25 mouse cellular contexts compared by ENCODE assay signal in genomic region chr1:86105054-86105453, GRCm38 (mm10). TPM values are rescaled to one million over a fixed set of nuclear protein-coding genes. Genes with fewer than 3 reads are reported as not detected.
DNase-seq lines count a peak whose midpoint lies in the region; ATAC-seq and TF ChIP-seq lines count a peak whose summit lies in the region.
"Had no signal": no experiment of that assay in that cellular context is flagged by ENCODE, and none has a peak within 500 bp of the region (broad histone marks: within the 10 kb centered on the region; RNA-seq: fewer than 3 reads in every experiment).

No protein-coding gene starts in this region.

- ATAC-seq in frontal cortex, adult (ENCODE audit: low TSS enrichment): no peak
- ATAC-seq in heart, embryonic 11.5 days (replicated peaks; ENCODE audit: insufficient number of reproducible peaks, low FRiP score, low TSS enrichment): no peak
- ATAC-seq: activated CD4-positive, CD25-positive, alpha-beta regulatory T cell, adult 4 months; CD4-positive, CD25-positive, alpha-beta regulatory T cell, adult 4 months; Patski had no signal

- no peaks in the 10 kb centered on the region for H3K4me1 ChIP-seq in heart, embryonic 11.5 days (ENCODE audit: control insufficient read depth, insufficient read depth, low read length)

- no peak overlapping the region for H3K4me2 ChIP-seq in myocyte (ENCODE audit: low read depth)
- H3K4me2 ChIP-seq in heart, embryonic 11.5 days: no peak overlapping the region

- H3K9me3 ChIP-seq in heart, embryonic 11.5 days (replicated peaks; ENCODE audit: control insufficient read depth, low read length): no peaks in the 10 kb centered on the region
- H3K9me3 ChIP-seq: G1E had no signal

- H3K36me3 ChIP-seq in C2C12 (ENCODE audit: control insufficient read depth, insufficient read depth): peaks cover 56% of the 10 kb centered on the region
- H3K36me3 ChIP-seq in myocyte (ENCODE audit: control insufficient read depth, insufficient read depth): peaks cover 21% of the 10 kb centered on the region
- H3K36me3 ChIP-seq in heart, embryonic 11.5 days (ENCODE audit: control insufficient read depth, insufficient read depth, low read length): peaks cover 3% of the 10 kb centered on the region; the same call in 1 of the 2 replicates

- peak; percentile 7 for DNase-seq in forelimb bud, embryonic 11.5 days (ENCODE audit: low read depth, low spot score)
- no peak for DNase-seq in gastrocnemius, postnatal 25 days
- DNase-seq: adrenal gland, adult 2 months; adrenal gland, adult 8-10 months; adrenal gland, postnatal 10 days; adrenal gland, postnatal 14 days; adrenal gland, postnatal 25 days; adrenal gland, postnatal 36 days; B cell, adult 2 months; cerebellum, adult 11 months; cerebellum, adult 11-12 months; cerebellum, adult 18-20 months; cerebellum, adult 2 months had no signal

- H3ac ChIP-seq in C2C12 (ENCODE audit: control insufficient read depth, insufficient read length, low read depth) (no peak overlapping the region), myocyte (ENCODE audit: control insufficient read depth, insufficient read length) (no peak overlapping the region)

- no peak overlapping the region for H3K4me3 ChIP-seq in C2C12 (ENCODE audit: insufficient read depth, poor library complexity, severe bottlenecking)
- H3K4me3 ChIP-seq in myocyte: no peak overlapping the region
- H3K4me3 ChIP-seq in heart, embryonic 11.5 days (ENCODE audit: low read depth, low read length): no peak overlapping the region

- H3K79me2 ChIP-seq in C2C12 (ENCODE audit: control insufficient read depth, insufficient read depth) (peaks cover 41% of the 10 kb centered on the region), myocyte (ENCODE audit: control insufficient read depth, insufficient read depth) (peaks cover 14% of the 10 kb centered on the region)

- H3K27ac ChIP-seq in heart, embryonic 11.5 days (ENCODE audit: low read depth, low read length): no peak overlapping the region

- WGBS in heart, embryonic 11.5 days (ENCODE audit: insufficient replicate concordance): 100% methylated on average over 1 of the region's 1 CpGs

- no peak overlapping the region for H3K9ac ChIP-seq in heart, embryonic 11.5 days (ENCODE audit: low read depth, low read length)

- TF ChIP-seq POLR2A in myocyte (IDR thresholded peaks at IDR 0.05; ENCODE audit: insufficient read length, low read depth): no peak

- H3K27me3 ChIP-seq in C2C12 (ENCODE audit: control insufficient read depth, insufficient read depth, insufficient read length) (no peaks in the 10 kb centered on the region), myocyte (ENCODE audit: control insufficient read depth, insufficient read depth, insufficient read length) (no peaks in the 10 kb centered on the region)
- no peaks in the 10 kb centered on the region for H3K27me3 ChIP-seq in heart, embryonic 11.5 days (ENCODE audit: control insufficient read depth, insufficient read depth, low read length)
- H3K27me3 ChIP-seq: CH12.LX, Patski had no signal

- no peak for TF ChIP-seq CTCF in C2C12 (IDR thresholded peaks at IDR 0.05; ENCODE audit: control insufficient read depth, insufficient read depth, insufficient read length)

- peaks cover 19% of the 10 kb centered on the region for H3K79me3 ChIP-seq in C2C12 (ENCODE audit: low read depth)

TF ChIP-seq in C2C12, 6 proteins besides CTCF, POLR2A, EP300 and RAD21:
- no peak for TF ChIP-seq MAX (IDR thresholded peaks at IDR 0.05)
- no peak for TF ChIP-seq USF1 (IDR thresholded peaks at IDR 0.05; ENCODE audit: low read depth)
- TF ChIP-seq MYOG (IDR thresholded peaks at IDR 0.05; ENCODE audit: control insufficient read depth, extremely low read depth, insufficient read length): no peak
- peak; percentile 59 for TF ChIP-seq MYOD1 (IDR thresholded peaks at IDR 0.05; ENCODE audit: control insufficient read depth, insufficient read length, low read depth)

TF ChIP-seq in myocyte, 11 proteins besides CTCF, POLR2A, EP300 and RAD21:
- TF ChIP-seq REST (IDR thresholded peaks at IDR 0.05; ENCODE audit: insufficient read depth, insufficient read length) (no peak), MYOD1 (IDR thresholded peaks at IDR 0.05; ENCODE audit: control insufficient read depth in 1 of 3, insufficient read length in 2 of 3, low read depth in 2 of 3) (peak; percentile 45 to 90 (median 87)), MYOG (IDR thresholded peaks at IDR 0.05; ENCODE audit: control insufficient read depth in 1 of 3, insufficient read depth in 1 of 3, insufficient read length in 2 of 3, low read depth in 2 of 3) (peak; percentile 32 to 86 (median 56)), TCF12 (IDR thresholded peaks at IDR 0.05; ENCODE audit: insufficient read depth, poor library complexity, severe bottlenecking) (peak; percentile 72), TCF3 (IDR thresholded peaks at IDR 0.05; ENCODE audit: insufficient read length, low read depth) (peak; percentile 45), USF1 (IDR thresholded peaks at IDR 0.05; ENCODE audit: low read depth) (no peak), CEBPB (IDR thresholded peaks at IDR 0.05; ENCODE audit: insufficient read depth, poor library complexity, severe bottlenecking) (no peak)
TF ChIP-seq in myocyte: peak in this region for 4.

RNA-seq across cellular contexts. Expression of gene Htr2b, which starts 6.7 kb away (rescaled TPM):
- polyA plus RNA-seq in C2C12 (2012; fragmentation: generic; extraction: Trizol) (0.14 TPM), myocyte (2012; fragmentation: generic; extraction: Trizol) (2.3 TPM)
- under 1 TPM in 1 of 2 experiments, not detected in 1; 0.96 TPM for total RNA-seq in gastrocnemius, postnatal 25 days (2021)
- polyA plus RNA-seq in heart, embryonic 11.5 days (2014; fragmentation: Nextera tagmentation; extraction: Ambion mirVana): 0.14 and 0.57 TPM in 2 replicates
- total RNA-seq: adrenal gland, postnatal 14 days; CH12.LX had no signal
- polyA plus RNA-seq: brain, embryonic 14.5 days; cerebellum, adult 2 months; G1E had no signal

RNA-seq across cellular contexts. Expression of gene Gm21972, which starts 28.4 kb away (rescaled TPM):
- polyA plus RNA-seq in C2C12 (2012; fragmentation: generic; extraction: Trizol): 1.9 TPM
- polyA plus RNA-seq in myocyte (2012; fragmentation: generic; extraction: Trizol): 1.0 TPM
- total RNA-seq in gastrocnemius, postnatal 25 days (2021): 1 to 10 TPM in 1 of 2 experiments, under 1 TPM in 1; 0.54 to 1.3 TPM
- polyA plus RNA-seq in heart, embryonic 11.5 days (2014; fragmentation: Nextera tagmentation; extraction: Ambion mirVana): not detected in 2 replicates
- total RNA-seq: ES-E14 had no signal
- polyA plus RNA-seq: activated CD4-positive, CD25-positive, alpha-beta regulatory T cell, adult 4 months; CD4-positive, CD25-positive, alpha-beta regulatory T cell, adult 4 months had no signal

RNA-seq across cellular contexts. Expression of gene Psmd1, which starts 40.9 kb away (rescaled TPM):
- polyA plus RNA-seq in C2C12 (2012; fragmentation: generic; extraction: Trizol) (88.9 TPM), myocyte (2012; fragmentation: generic; extraction: Trizol) (97.2 TPM)
- total RNA-seq in gastrocnemius, postnatal 25 days (2021): 10 to 100 TPM; 96.2 to 98.9 TPM
- 158 and 176 TPM in 2 replicates for polyA plus RNA-seq in heart, embryonic 11.5 days (2014; fragmentation: Nextera tagmentation; extraction: Ambion mirVana)

RNA-seq across cellular contexts. Expression of gene Armc9, which starts 49.5 kb away (rescaled TPM):
- 5.6 TPM for polyA plus RNA-seq in C2C12 (2012; fragmentation: generic; extraction: Trizol)
- polyA plus RNA-seq in myocyte (2012; fragmentation: generic; extraction: Trizol): 6.4 TPM
- 1 to 10 TPM; 2.1 to 2.4 TPM for total RNA-seq in gastrocnemius, postnatal 25 days (2021)
- polyA plus RNA-seq in heart, embryonic 11.5 days (2014; fragmentation: Nextera tagmentation; extraction: Ambion mirVana): 12.3 and 14.7 TPM in 2 replicates

RNA-seq across cellular contexts. Expression of gene 2810459M11Rik, which starts 59.4 kb away (rescaled TPM):
- polyA plus RNA-seq in C2C12 (2012; fragmentation: generic; extraction: Trizol) (not detected), myocyte (2012; fragmentation: generic; extraction: Trizol) (not detected)
- total RNA-seq in gastrocnemius, postnatal 25 days (2021): not detected
- polyA plus RNA-seq in heart, embryonic 11.5 days (2014; fragmentation: Nextera tagmentation; extraction: Ambion mirVana): 0.35 and 0.74 TPM in 2 replicates
- total RNA-seq: CH12.LX, MEL had no signal
- polyA plus RNA-seq: CD4-positive, CD25-positive, alpha-beta regulatory T cell, adult 4 months; G1E; Patski had no signal
